Mouse (Mus musculus): Measurements from ENCODE around the gene Stard13. TPM values are rescaled to one million over a fixed set of nuclear protein-coding genes. Genes with fewer than 3 reads are reported as not detected.
A peak's percentile ranks its signal among the peaks of the same experiment; 100 is the strongest.

The Stard13 gene
- polyA plus RNA-seq, 1 experiment from 2014 or later = 19.1 TPM

- Histone ChIP-seq H3K9ac (replicated peaks; ENCODE audit: low read depth) (no peak overlapping the region), H3K9me3 (ENCODE audit: low read length) (no peaks in the 10 kb centered on the region), H3K27ac (ENCODE audit: low read length) (no peak overlapping the region), H3K36me3 (ENCODE audit: insufficient read depth, low read length) (no peaks in the 10 kb centered on the region), H3K27me3 (replicated peaks; ENCODE audit: insufficient read depth, low read length) (no peaks in the 10 kb centered on the region), H3K4me1 (ENCODE audit: insufficient read depth, low read depth, low read length) (peaks cover 15% of the 10 kb centered on the region; the same call in 1 of the 2 replicates), H3K4me2 (replicated peaks; ENCODE audit: low read depth, low read length) (no peak overlapping the region), H3K4me3 (ENCODE audit: low read depth, low read length) (no peak overlapping the region)
- ATAC-seq (peak; percentile 50; the same call in 1 of the 2 replicates), DNase-seq (ENCODE audit: low spot score) (peak; percentile 50)
- TF ChIP-seq CTCF (IDR thresholded peaks at IDR 0.05) = no peak
- TF ChIP-seq EP300 (IDR thresholded peaks at IDR 0.05) = no peak
- WGBS = 59% methylated on average over 9 of the region's 9 CpGs
Measured at GRCm38 (mm10) chr5:151180176-151180785, 53.4 kb downstream of the Stard13 start.

- Histone ChIP-seq H3K27ac (ENCODE audit: low read length) (no peak overlapping the region), H3K4me1 (ENCODE audit: insufficient read depth, low read depth, low read length) (peaks cover 33% of the 10 kb centered on the region), H3K36me3 (ENCODE audit: insufficient read depth, low read length) (no peaks in the 10 kb centered on the region), H3K9me3 (ENCODE audit: low read length) (no peaks in the 10 kb centered on the region), H3K4me2 (replicated peaks; ENCODE audit: low read depth, low read length) (no peak overlapping the region), H3K27me3 (replicated peaks; ENCODE audit: insufficient read depth, low read length) (no peaks in the 10 kb centered on the region), H3K9ac (replicated peaks; ENCODE audit: low read depth) (no peak overlapping the region), H3K4me3 (ENCODE audit: low read depth, low read length) (no peak overlapping the region)
- no peak for DNase-seq (ENCODE audit: low spot score)
- TF ChIP-seq CTCF (IDR thresholded peaks at IDR 0.05) (no peak), EP300 (IDR thresholded peaks at IDR 0.05) (no peak)
- WGBS = 98% methylated on average over 3 of the region's 3 CpGs
- no peak for ATAC-seq
Measured at GRCm38 (mm10) chr5:151177171-151177570, 56.5 kb downstream of the Stard13 start.

- H3K4me1 ChIP-seq (ENCODE audit: insufficient read depth, low read depth, low read length) = peaks cover 38% of the 10 kb centered on the region
- H3K4me2 ChIP-seq (replicated peaks; ENCODE audit: low read depth, low read length) = no peak overlapping the region
- 40% methylated on average over 4 of the region's 4 CpGs for WGBS
- peak overlapping the region; percentile 84 for H3K27ac ChIP-seq (ENCODE audit: low read length)
- ATAC-seq = peak; percentile 69
- TF ChIP-seq EP300 (IDR thresholded peaks at IDR 0.05) (peak; percentile 49; the same call in 1 of the 2 replicates), CTCF (IDR thresholded peaks at IDR 0.05) (no peak)
- no peaks in the 10 kb centered on the region for H3K9me3 ChIP-seq (ENCODE audit: low read length)
- H3K9ac ChIP-seq (replicated peaks; ENCODE audit: low read depth) = no peak overlapping the region
- H3K27me3 ChIP-seq (replicated peaks; ENCODE audit: insufficient read depth, low read length) = no peaks in the 10 kb centered on the region
- no peaks in the 10 kb centered on the region for H3K36me3 ChIP-seq (ENCODE audit: insufficient read depth, low read length)
- DNase-seq (ENCODE audit: low spot score) = peak; percentile 80
- no peak overlapping the region for H3K4me3 ChIP-seq (ENCODE audit: low read depth, low read length)
Measured at GRCm38 (mm10) chr5:151175897-151176313, 57.7 kb downstream of the Stard13 start.

GRCm38 (mm10) chr5:151174485-151175460 lies 58.9 kb downstream of the Stard13 start:
- H3K4me3 ChIP-seq (ENCODE audit: low read depth, low read length) = no peak overlapping the region
- no peak overlapping the region for H3K4me2 ChIP-seq (replicated peaks; ENCODE audit: low read depth, low read length)
- no peaks in the 10 kb centered on the region for H3K36me3 ChIP-seq (ENCODE audit: insufficient read depth, low read length)
- peak overlapping the region; percentile 84 for H3K27ac ChIP-seq (ENCODE audit: low read length)
- TF ChIP-seq CTCF (IDR thresholded peaks at IDR 0.05) (no peak), EP300 (IDR thresholded peaks at IDR 0.05) (peak; percentile 22; the same call in 1 of the 2 replicates)
- peaks cover 42% of the 10 kb centered on the region for H3K4me1 ChIP-seq (ENCODE audit: insufficient read depth, low read depth, low read length)
- peak; percentile 48 for DNase-seq (ENCODE audit: low spot score)
- peak; percentile 35 for ATAC-seq
- H3K9ac ChIP-seq (replicated peaks; ENCODE audit: low read depth) = no peak overlapping the region; the same call in 1 of the 2 replicates
- H3K27me3 ChIP-seq (replicated peaks; ENCODE audit: insufficient read depth, low read length) = no peaks in the 10 kb centered on the region
- no peaks in the 10 kb centered on the region for H3K9me3 ChIP-seq (ENCODE audit: low read length)
- WGBS = 26% methylated on average over 7 of the region's 7 CpGs

GRCm38 (mm10) chr5:151173774-151174173 lies 59.9 kb downstream of the Stard13 start:
- Histone ChIP-seq H3K27ac (ENCODE audit: low read length) (peak overlapping the region; percentile 84), H3K36me3 (ENCODE audit: insufficient read depth, low read length) (no peaks in the 10 kb centered on the region), H3K4me1 (ENCODE audit: insufficient read depth, low read depth, low read length) (peaks cover 42% of the 10 kb centered on the region), H3K9me3 (ENCODE audit: low read length) (no peaks in the 10 kb centered on the region), H3K4me3 (ENCODE audit: low read depth, low read length) (no peak overlapping the region), H3K9ac (replicated peaks; ENCODE audit: low read depth) (no peak overlapping the region), H3K4me2 (replicated peaks; ENCODE audit: low read depth, low read length) (no peak overlapping the region), H3K27me3 (replicated peaks; ENCODE audit: insufficient read depth, low read length) (no peaks in the 10 kb centered on the region)
- 54% methylated on average over 1 of the region's 1 CpGs for WGBS
- TF ChIP-seq EP300 (IDR thresholded peaks at IDR 0.05) (0 out of 2 replicates have a peak, but pooled peaks have one; percentile 2), CTCF (IDR thresholded peaks at IDR 0.05) (no peak)
- ATAC-seq (no peak), DNase-seq (ENCODE audit: low spot score) (peak; percentile 44)

GRCm38 (mm10) chr5:151170168-151170750 lies 63.4 kb downstream of the Stard13 start:
- WGBS = 57% methylated on average over 3 of the region's 3 CpGs
- no peaks in the 10 kb centered on the region for H3K27me3 ChIP-seq (replicated peaks; ENCODE audit: insufficient read depth, low read length)
- no peaks in the 10 kb centered on the region for H3K36me3 ChIP-seq (ENCODE audit: insufficient read depth, low read length)
- peak overlapping the region; percentile 89 for H3K27ac ChIP-seq (ENCODE audit: low read length)
- peak; percentile 88 for DNase-seq (ENCODE audit: low spot score)
- no peak overlapping the region for H3K4me2 ChIP-seq (replicated peaks; ENCODE audit: low read depth, low read length)
- no peaks in the 10 kb centered on the region for H3K9me3 ChIP-seq (ENCODE audit: low read length)
- peak; percentile 57 for ATAC-seq
- peaks cover 57% of the 10 kb centered on the region for H3K4me1 ChIP-seq (ENCODE audit: insufficient read depth, low read depth, low read length)
- TF ChIP-seq EP300 (IDR thresholded peaks at IDR 0.05) = peak; percentile 99
- no peak for TF ChIP-seq CTCF (IDR thresholded peaks at IDR 0.05)
- H3K4me3 ChIP-seq (ENCODE audit: low read depth, low read length) = no peak overlapping the region
- H3K9ac ChIP-seq (replicated peaks; ENCODE audit: low read depth) = no peak overlapping the region
